Mouse (Mus musculus) left cerebral cortex, adult 9 months (tissue): ENCODE measurements at regions not wholly inside any gene's neighbourhood (a gene's known extent, or its start where the extent isn't known, plus 50 kb on each side); places are given as distances from the start of the nearest gene placed in this dataset.

Experiments
- DNase-seq, 2 experiments: peaks; one replicate each; pipeline ENCODE4 v3.0.0; 2022; ENCODE audit warnings: low spot score in 2 of 2

- no peak for DNase-seq
These were observed 97.1 kb upstream of the Tbc1d2b start for GRCm38 (mm10) chr9:90367745-90368144.

GRCm38 (mm10) chr9:90326531-90326930 lies 55.9 kb upstream of the Tbc1d2b start:
- no peak for DNase-seq
